Mouse (Mus musculus): ENCODE results near the gene Gm18336. TPM values are rescaled to one million over a fixed set of nuclear protein-coding genes. Genes with fewer than 3 reads are reported as not detected.

Gm18336 gene
- 0.07 and 0.54 TPM in 2 replicates for polyA plus RNA-seq (2012; rRNA removed; ENCODE audit: low replicate concordance)

GRCm38 (mm10) chrX:73398636-73399035 is at the start of gene Gm18336:
Gm18336 (minus strand) TSS chrX:73398736.

GRCm38 (mm10) chrX:73435252-73435651 is 36.7 kb upstream of the Gm18336 start, which contains the start of gene Trex2:
Trex2 (minus strand) TSS chrX:73435344.

GRCm38 (mm10) chrX:73410880-73411517 is 12.5 kb upstream of the Gm18336 start, which contains the start of gene Zfp92:
Zfp92 (plus strand) TSS chrX:73411096.

Other genes with a start within 250 kb of the Gm18336 start
- not detected in 2 replicates for gene Xlr5b, start 249.9 kb downstream of the Gm18336 start, polyA plus RNA-seq (2012; rRNA removed; ENCODE audit: low replicate concordance)
- not detected in 2 replicates for gene DXBay18, start 249.3 kb downstream of the Gm18336 start, polyA plus RNA-seq (2012; rRNA removed; ENCODE audit: low replicate concordance)
- gene Spin2d, start 221.7 kb downstream of the Gm18336 start, polyA plus RNA-seq (2012; rRNA removed; ENCODE audit: low replicate concordance) = not detected in 2 replicates
- 0.75 and 3.2 TPM in 2 replicates for gene Xlr3b, start 206.5 kb downstream of the Gm18336 start, polyA plus RNA-seq (2012; rRNA removed; ENCODE audit: low replicate concordance)
- gene Xlr4b, start 184.4 kb downstream of the Gm18336 start, polyA plus RNA-seq (2012; rRNA removed; ENCODE audit: low replicate concordance) = 1.4 and 2.4 TPM in 2 replicates
- 10.8 and 30.5 TPM in 2 replicates for gene F8a, start 170.4 kb downstream of the Gm18336 start, polyA plus RNA-seq (2012; rRNA removed; ENCODE audit: low replicate concordance)
- gene Xlr4c, start 155.6 kb downstream of the Gm18336 start, polyA plus RNA-seq (2012; rRNA removed; ENCODE audit: low replicate concordance) = 0.72 and 1.3 TPM in 2 replicates
- 0.13 TPM in 1 of 2 replicates, not detected in the other for gene Xlr3c, start 133.3 kb downstream of the Gm18336 start, polyA plus RNA-seq (2012; rRNA removed; ENCODE audit: low replicate concordance)
- not detected in 2 replicates for gene Xlr5a, start 105.8 kb downstream of the Gm18336 start, polyA plus RNA-seq (2012; rRNA removed; ENCODE audit: low replicate concordance)
- gene Xlr5c, start 105.8 kb downstream of the Gm18336 start, polyA plus RNA-seq (2012; rRNA removed; ENCODE audit: low replicate concordance) = 0.17 and 0.26 TPM in 2 replicates
- gene Gm45015, start 61.9 kb downstream of the Gm18336 start, polyA plus RNA-seq (2012; rRNA removed; ENCODE audit: low replicate concordance) = 0.09 TPM in 1 of 2 replicates, not detected in the other
- 15.9 and 24.5 TPM in 2 replicates for gene Zfp275, start 56.1 kb downstream of the Gm18336 start, polyA plus RNA-seq (2012; rRNA removed; ENCODE audit: low replicate concordance)
- 0.05 and 0.07 TPM in 2 replicates for gene Zfp92, start 12.4 kb upstream of the Gm18336 start, polyA plus RNA-seq (2012; rRNA removed; ENCODE audit: low replicate concordance)
- 1.1 and 3.4 TPM in 2 replicates for gene Trex2, start 36.6 kb upstream of the Gm18336 start, polyA plus RNA-seq (2012; rRNA removed; ENCODE audit: low replicate concordance)
- gene Haus7, start 60.3 kb upstream of the Gm18336 start, polyA plus RNA-seq (2012; rRNA removed; ENCODE audit: low replicate concordance) = 23.8 and 32.0 TPM in 2 replicates
- gene Bgn, start 84.9 kb upstream of the Gm18336 start, polyA plus RNA-seq (2012; rRNA removed; ENCODE audit: low replicate concordance) = 209 and 447 TPM in 2 replicates
- gene Atp2b3, start 104.3 kb upstream of the Gm18336 start, polyA plus RNA-seq (2012; rRNA removed; ENCODE audit: low replicate concordance) = 0.72 TPM in 1 of 2 replicates, not detected in the other
- 1.2 and 1.8 TPM in 2 replicates for gene Dusp9, start 240.7 kb upstream of the Gm18336 start, polyA plus RNA-seq (2012; rRNA removed; ENCODE audit: low replicate concordance)

Measured in mammary gland, adult 2 months (tissue).